Mouse (Mus musculus) limb, embryonic 15.5 days (tissue): Measurements from ENCODE around the gene Cand2. TPM values are rescaled to one million over a fixed set of nuclear protein-coding genes. Genes with fewer than 3 reads are reported as not detected.

ENCODE experiments used
- ATAC-seq: fragments of 200-750 bp; cut with Nextera tagmentation; 2 replicates; pipeline ENCODE4 v1.8.0; 2017; ENCODE audit warnings: low read depth, moderate TSS enrichment; ENCODE audit not compliant: insufficient number of reproducible peaks, low FRiP score, low TSS enrichment
- H3K27ac ChIP-seq: fragments of 300-500 bp; sonication (generic); 2 replicates; pipeline ENCODE4 v1.5.1; 2015; ENCODE audit warnings: moderate library complexity, mild to moderate bottlenecking, inconsistent platforms
- H3K27me3 ChIP-seq: fragments of 300-500 bp; sonication (generic); 2 replicates; pipeline ENCODE4 v1.6.1; 2015; ENCODE audit warnings: inconsistent platforms
- H3K36me3 ChIP-seq: fragments of 300-500 bp; sonication (generic); 2 replicates; pipeline ENCODE4 v1.6.1; 2015; ENCODE audit warnings: inconsistent platforms
- H3K4me1 ChIP-seq: fragments of 300-500 bp; sonication (generic); 2 replicates; pipeline ENCODE4 v1.6.1; 2015; ENCODE audit warnings: inconsistent platforms
- H3K4me2 ChIP-seq: fragments of 300-500 bp; sonication (generic); 2 replicates; pipeline ENCODE4 v1.6.1; 2015; ENCODE audit warnings: mild to moderate bottlenecking, inconsistent platforms
- H3K4me3 ChIP-seq: fragments of 300-500 bp; sonication (generic); 2 replicates; pipeline ENCODE4 v1.5.1; 2015; ENCODE audit warnings: mild to moderate bottlenecking, inconsistent platforms
- H3K9ac ChIP-seq: fragments of 300-500 bp; sonication (generic); 2 replicates; pipeline ENCODE4 v1.6.1; 2015; ENCODE audit warnings: inconsistent platforms
- H3K9me3 ChIP-seq: fragments of 300-500 bp; sonication (generic); 2 replicates; pipeline ENCODE4 v1.6.1; 2016; ENCODE audit warnings: inconsistent platforms
- WGBS: fragments of 180-500 bp; shearing (Covaris S2); methylation state at CpG from one replicate; pipeline ENCODE4 v1.1.7; 2015; 5-methylcytosine and 5-hydroxymethylcytosine counted together
- microRNA-seq: library from miRNA; unstranded; fragments of <30 nt; microRNA quantifications from one replicate; pipeline ENCODE4, GENCODE M21; 2016
- polyA plus RNA-seq: library from polyadenylated mRNA; unstranded; fragments of >200 nt; fragmentation: Nextera tagmentation; extraction: Ambion mirVana; gene quantifications from 2 replicates; pipeline ENCODE4 v1.2.1, GENCODE M21; 2015

The Cand2 gene
- polyA plus RNA-seq, 1 experiment from 2014 or later = 33.8 TPM

GRCm38 (mm10) chr6:115838745-115839144 lies 64.4 kb downstream of the Cand2 start:
- no peaks in the 10 kb centered on the region for H3K27me3 ChIP-seq
- peaks cover 19% of the 10 kb centered on the region for H3K36me3 ChIP-seq
- H3K4me1 ChIP-seq = peaks cover 7% of the 10 kb centered on the region
- ATAC-seq = no peak
- H3K4me2 ChIP-seq = peak overlapping the region; percentile 63
- H3K27ac ChIP-seq = no peak overlapping the region
- 52% methylated on average over 5 of the region's 5 CpGs for WGBS
- H3K4me3 ChIP-seq = peak overlapping the region; percentile 35; the same call in 1 of the 2 replicates
- H3K9ac ChIP-seq = no peak overlapping the region
- no peaks in the 10 kb centered on the region for H3K9me3 ChIP-seq

- no peak for ATAC-seq
- H3K9me3 ChIP-seq = no peaks in the 10 kb centered on the region
- H3K4me2 ChIP-seq = no peak overlapping the region
- H3K4me3 ChIP-seq = no peak overlapping the region
- H3K27ac ChIP-seq = no peak overlapping the region
- H3K36me3 ChIP-seq = peaks cover 46% of the 10 kb centered on the region
- 96% methylated on average over 4 of the region's 4 CpGs for WGBS
- H3K4me1 ChIP-seq = no peaks in the 10 kb centered on the region
- no peak overlapping the region for H3K9ac ChIP-seq
- no peaks in the 10 kb centered on the region for H3K27me3 ChIP-seq
Measured at GRCm38 (mm10) chr6:115845006-115845405, 70.7 kb downstream of the Cand2 start.

- Histone ChIP-seq H3K27me3 (no peaks in the 10 kb centered on the region), H3K9ac (no peak overlapping the region), H3K9me3 (no peaks in the 10 kb centered on the region), H3K36me3 (peaks cover 42% of the 10 kb centered on the region), H3K4me3 (no peak overlapping the region), H3K4me2 (no peak overlapping the region), H3K4me1 (peaks cover under 1% of the 10 kb centered on the region; the same call in 1 of the 2 replicates), H3K27ac (no peak overlapping the region)
- no peak for ATAC-seq
- 36% methylated on average over 8 of the region's 8 CpGs for WGBS
Measured at GRCm38 (mm10) chr6:115846640-115847411, 72.5 kb downstream of the Cand2 start.

GRCm38 (mm10) chr6:115848598-115849304 lies 74.4 kb downstream of the Cand2 start:
- H3K4me3 ChIP-seq = no peak overlapping the region
- H3K36me3 ChIP-seq = peaks cover 26% of the 10 kb centered on the region

GRCm38 (mm10) chr6:115852446-115853090 lies 78.2 kb downstream of the Cand2 start:
- peak overlapping the region; percentile 89 for H3K27ac ChIP-seq
- peak; percentile 7; the same call in 1 of the 2 replicates for ATAC-seq
- H3K9me3 ChIP-seq = no peaks in the 10 kb centered on the region
- H3K4me2 ChIP-seq = peak overlapping the region; percentile 75
- no peaks in the 10 kb centered on the region for H3K27me3 ChIP-seq
- H3K9ac ChIP-seq = peak overlapping the region; percentile 46
- 6% methylated on average over 20 of the region's 20 CpGs for WGBS
- peak overlapping the region; percentile 66 for H3K4me3 ChIP-seq
- H3K36me3 ChIP-seq = peaks cover 13% of the 10 kb centered on the region
- peaks cover 30% of the 10 kb centered on the region for H3K4me1 ChIP-seq

More at GRCm38 (mm10) chr6:115848598-115849304, 74.4 kb downstream of the Cand2 start:
- no peaks in the 10 kb centered on the region for H3K9me3 ChIP-seq
- H3K4me2 ChIP-seq = no peak overlapping the region
- WGBS = 92% methylated on average over 10 of the region's 10 CpGs
- H3K27me3 ChIP-seq = no peaks in the 10 kb centered on the region
- no peak for ATAC-seq
- H3K9ac ChIP-seq = no peak overlapping the region
- H3K27ac ChIP-seq = no peak overlapping the region
- H3K4me1 ChIP-seq = peaks cover 10% of the 10 kb centered on the region

GRCm38 (mm10) chr6:115853091-115853813 lies 78.9 kb downstream of the Cand2 start, which contains the start of the genes Mbd4 and Ift122:
Mbd4 (minus strand) TSS chr6:115853371.
Ift122 (plus strand) TSS chr6:115853470.
- Histone ChIP-seq H3K9me3 (no peaks in the 10 kb centered on the region), H3K9ac (peak within 1 kb of the TSS; percentile 46), H3K4me1 (peaks cover 33% of the 10 kb centered on the region), H3K27ac (peak within 1 kb of the TSS; percentile 90), H3K36me3 (peaks cover 11% of the 10 kb centered on the region), H3K4me3 (peak within 1 kb of the TSS; percentile 66), H3K27me3 (no peaks in the 10 kb centered on the region), H3K4me2 (peak within 1 kb of the TSS; percentile 75)
- peak; percentile 97 for ATAC-seq
- WGBS = under 1% methylated on average over 51 of the region's 51 CpGs

GRCm38 (mm10) chr6:115853985-115854384 lies 79.6 kb downstream of the Cand2 start:
- Histone ChIP-seq H3K4me1 (peaks cover 33% of the 10 kb centered on the region), H3K4me3 (peak overlapping the region; percentile 66), H3K9ac (0 out of 2 replicates have a peak overlapping the region, but pooled peaks have one; percentile 39), H3K9me3 (no peaks in the 10 kb centered on the region), H3K27me3 (no peaks in the 10 kb centered on the region), H3K27ac (peak overlapping the region; percentile 90), H3K36me3 (peaks cover 4% of the 10 kb centered on the region; the same call in 1 of the 2 replicates), H3K4me2 (peak overlapping the region; percentile 75)
- 46% methylated on average over 7 of the region's 7 CpGs for WGBS
- ATAC-seq = no peak

- WGBS = 77% methylated on average over 2 of the region's 2 CpGs
- Histone ChIP-seq H3K9ac (no peak overlapping the region), H3K9me3 (no peaks in the 10 kb centered on the region), H3K4me3 (no peak overlapping the region), H3K36me3 (no peaks in the 10 kb centered on the region), H3K27ac (no peak overlapping the region), H3K4me2 (no peak overlapping the region), H3K4me1 (peaks cover 33% of the 10 kb centered on the region), H3K27me3 (no peaks in the 10 kb centered on the region)
- no peak for ATAC-seq
Measured at GRCm38 (mm10) chr6:115854432-115854831, 80.1 kb downstream of the Cand2 start.

Small RNA genes lying within 50 kb of the gene (microRNA-seq; reads per million reads assigned to microRNA genes)
- gene Mir7660 = not detected

Other genes with a start within 250 kb of the Cand2 start
- gene Tsen2, start 229.9 kb upstream of the Cand2 start, polyA plus RNA-seq = 27.6 and 28.1 TPM in 2 replicates
- gene Mkrn2os, start 182.0 kb upstream of the Cand2 start, polyA plus RNA-seq = 0.06 and 0.15 TPM in 2 replicates
- 29.3 and 29.9 TPM in 2 replicates for gene Mkrn2, start 172.6 kb upstream of the Cand2 start, polyA plus RNA-seq
- gene Raf1, start 97.9 kb upstream of the Cand2 start, polyA plus RNA-seq = 79.5 and 87.3 TPM in 2 replicates
- 42.0 and 45.4 TPM in 2 replicates for gene Tmem40, start 12.1 kb upstream of the Cand2 start, polyA plus RNA-seq
- 1,698 and 2,211 TPM in 2 replicates for gene Rpl32, start 34.2 kb downstream of the Cand2 start, polyA plus RNA-seq
- 0.21 and 0.32 TPM in 2 replicates for gene Efcab12, start 63.9 kb downstream of the Cand2 start, polyA plus RNA-seq
- 16.7 and 18.6 TPM in 2 replicates for gene Mbd4, start 78.8 kb downstream of the Cand2 start, polyA plus RNA-seq
- 19.6 and 23.4 TPM in 2 replicates for gene Ift122, start 78.9 kb downstream of the Cand2 start, polyA plus RNA-seq
- gene Rho, start 157.2 kb downstream of the Cand2 start, polyA plus RNA-seq = 0.12 and 0.16 TPM in 2 replicates
- gene H1foo, start 170.4 kb downstream of the Cand2 start, polyA plus RNA-seq = not detected in 2 replicates
- gene Plxnd1, start 220.5 kb downstream of the Cand2 start, polyA plus RNA-seq = 31.7 and 32.2 TPM in 2 replicates